Mouse (Mus musculus): Measurements from ENCODE around the gene Slc3a2. TPM values are rescaled to one million over a fixed set of nuclear protein-coding genes. Genes with fewer than 3 reads are reported as not detected.

Gene Slc3a2
- polyA plus RNA-seq, 1 experiment from 2014 or later = 161 TPM

DNA sequence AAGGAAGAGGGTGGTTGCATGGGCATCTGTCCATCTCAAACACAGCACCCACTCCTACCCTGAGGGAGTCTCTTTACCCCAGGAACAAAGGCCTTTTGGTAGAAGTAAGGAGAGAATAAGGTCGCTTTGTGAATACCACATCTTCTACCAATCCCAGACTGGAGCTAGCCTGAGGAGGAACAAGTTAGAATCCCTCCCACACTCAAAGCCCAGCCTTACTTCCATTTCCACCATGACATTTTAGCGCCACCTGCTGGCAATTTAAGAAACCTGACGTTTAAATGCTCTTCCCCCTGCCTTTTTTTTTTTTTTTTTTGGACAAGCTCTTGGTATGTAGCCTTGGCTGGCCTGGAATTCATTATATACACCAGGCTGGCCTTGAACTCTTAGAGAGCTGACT, 40.2 kb downstream of the Slc3a2 start:
- WGBS = 0% methylated on average over 3 of the region's 3 CpGs
- Histone ChIP-seq H3K4me3 (replicated peaks; ENCODE audit: low read length) (no peak overlapping the region), H3K9me3 (ENCODE audit: control insufficient read depth, low read length) (no peaks in the 10 kb centered on the region), H3K4me2 (replicated peaks) (no peak overlapping the region), H3K36me3 (replicated peaks; ENCODE audit: control insufficient read depth, insufficient read depth) (no peaks in the 10 kb centered on the region), H3K27me3 (ENCODE audit: control insufficient read depth, insufficient read depth, low read length) (no peaks in the 10 kb centered on the region), H3K9ac (no peak overlapping the region), H3K4me1 (replicated peaks; ENCODE audit: control insufficient read depth, insufficient read depth, low read length) (no peaks in the 10 kb centered on the region), H3K27ac (no peak overlapping the region)
- ATAC-seq (ENCODE audit: low FRiP score) (peak; percentile 70; the same call in 1 of the 2 replicates), DNase-seq (ENCODE audit: low spot score) (peak; percentile 92)

DNA sequence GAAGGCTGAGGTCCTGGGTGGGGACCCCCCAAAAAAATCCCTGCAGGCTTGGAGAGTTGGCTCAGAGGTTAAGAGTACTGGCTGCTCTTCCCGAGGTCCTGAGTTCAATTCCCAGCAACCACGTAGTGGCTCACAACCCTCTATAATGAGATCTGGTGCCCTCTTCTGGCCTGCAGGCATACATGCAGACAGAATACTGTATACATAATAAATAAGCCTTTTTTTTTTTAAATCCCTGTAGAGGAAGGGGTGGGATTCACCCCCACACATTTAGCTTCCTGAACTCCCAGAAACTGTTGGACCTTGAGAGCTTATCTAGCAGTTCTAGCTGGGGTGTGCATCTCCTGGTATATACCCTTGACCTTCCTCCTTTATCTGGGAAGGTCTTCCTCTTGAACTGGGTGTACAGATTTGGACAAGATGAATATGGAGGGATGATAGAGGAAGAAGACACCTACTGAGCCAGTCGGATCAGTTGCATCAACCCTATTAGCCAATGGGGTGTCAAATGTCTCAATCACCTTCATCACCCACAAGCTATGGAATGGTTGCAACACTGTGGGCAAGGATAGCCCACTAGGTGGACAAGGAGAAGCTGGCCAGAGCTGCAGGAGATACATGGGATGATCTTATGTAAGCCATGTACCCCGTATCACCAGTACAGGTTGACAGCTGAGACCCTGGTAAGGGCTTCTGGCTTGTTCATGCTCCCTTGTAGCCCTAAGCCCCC, 41.4 kb downstream of the Slc3a2 start:
- Histone ChIP-seq H3K9ac (no peak overlapping the region), H3K9me3 (ENCODE audit: control insufficient read depth, low read length) (no peaks in the 10 kb centered on the region), H3K4me1 (replicated peaks; ENCODE audit: control insufficient read depth, insufficient read depth, low read length) (no peaks in the 10 kb centered on the region), H3K4me2 (replicated peaks) (no peak overlapping the region), H3K27me3 (ENCODE audit: control insufficient read depth, insufficient read depth, low read length) (no peaks in the 10 kb centered on the region), H3K27ac (no peak overlapping the region), H3K4me3 (replicated peaks; ENCODE audit: low read length) (no peak overlapping the region), H3K36me3 (replicated peaks; ENCODE audit: control insufficient read depth, insufficient read depth) (no peaks in the 10 kb centered on the region)
- 93% methylated on average over 4 of the region's 4 CpGs for WGBS
- ATAC-seq (ENCODE audit: low FRiP score) (no peak), DNase-seq (ENCODE audit: low spot score) (no peak)

GRCm38 (mm10) chr19:8679031-8679779, 44.0 kb downstream of the Slc3a2 start:
- Histone ChIP-seq H3K27me3 (ENCODE audit: control insufficient read depth, insufficient read depth, low read length) (no peaks in the 10 kb centered on the region), H3K9me3 (ENCODE audit: control insufficient read depth, low read length) (no peaks in the 10 kb centered on the region), H3K4me3 (replicated peaks; ENCODE audit: low read length) (no peak overlapping the region), H3K4me1 (replicated peaks; ENCODE audit: control insufficient read depth, insufficient read depth, low read length) (no peaks in the 10 kb centered on the region), H3K27ac (0 out of 2 replicates have a peak overlapping the region, but pooled peaks have one; percentile 38), H3K9ac (no peak overlapping the region), H3K36me3 (replicated peaks; ENCODE audit: control insufficient read depth, insufficient read depth) (no peaks in the 10 kb centered on the region), H3K4me2 (replicated peaks) (no peak overlapping the region)
- ATAC-seq (ENCODE audit: low FRiP score) (no peak), DNase-seq (ENCODE audit: low spot score) (no peak)
- 30% methylated on average over 18 of the region's 18 CpGs for WGBS

- H3K9ac ChIP-seq = no peak overlapping the region
- no peaks in the 10 kb centered on the region for H3K27me3 ChIP-seq (ENCODE audit: control insufficient read depth, insufficient read depth, low read length)
- H3K27ac ChIP-seq = no peak overlapping the region
- H3K4me3 ChIP-seq (replicated peaks; ENCODE audit: low read length) = no peak overlapping the region
- ATAC-seq (ENCODE audit: low FRiP score) = no peak
- H3K9me3 ChIP-seq (ENCODE audit: control insufficient read depth, low read length) = no peaks in the 10 kb centered on the region
- WGBS = 80% methylated on average over 9 of the region's 9 CpGs
- H3K36me3 ChIP-seq (replicated peaks; ENCODE audit: control insufficient read depth, insufficient read depth) = no peaks in the 10 kb centered on the region
- no peak for DNase-seq (ENCODE audit: low spot score)
- H3K4me2 ChIP-seq (replicated peaks) = no peak overlapping the region
- no peaks in the 10 kb centered on the region for H3K4me1 ChIP-seq (replicated peaks; ENCODE audit: control insufficient read depth, insufficient read depth, low read length)
Observed at GRCm38 (mm10) chr19:8673336-8674063, 49.7 kb downstream of the Slc3a2 start.

GRCm38 (mm10) chr19:8672859-8673258, 50.3 kb downstream of the Slc3a2 start:
- Histone ChIP-seq H3K9ac (no peak overlapping the region), H3K27ac (no peak overlapping the region), H3K27me3 (ENCODE audit: control insufficient read depth, insufficient read depth, low read length) (no peaks in the 10 kb centered on the region), H3K4me3 (replicated peaks; ENCODE audit: low read length) (no peak overlapping the region), H3K4me2 (replicated peaks) (no peak overlapping the region), H3K9me3 (ENCODE audit: control insufficient read depth, low read length) (no peaks in the 10 kb centered on the region), H3K4me1 (replicated peaks; ENCODE audit: control insufficient read depth, insufficient read depth, low read length) (no peaks in the 10 kb centered on the region), H3K36me3 (replicated peaks; ENCODE audit: control insufficient read depth, insufficient read depth) (no peaks in the 10 kb centered on the region)
- no peak for DNase-seq (ENCODE audit: low spot score)
- ATAC-seq (ENCODE audit: low FRiP score) = no peak
- 87% methylated on average over 3 of the region's 3 CpGs for WGBS

DNA sequence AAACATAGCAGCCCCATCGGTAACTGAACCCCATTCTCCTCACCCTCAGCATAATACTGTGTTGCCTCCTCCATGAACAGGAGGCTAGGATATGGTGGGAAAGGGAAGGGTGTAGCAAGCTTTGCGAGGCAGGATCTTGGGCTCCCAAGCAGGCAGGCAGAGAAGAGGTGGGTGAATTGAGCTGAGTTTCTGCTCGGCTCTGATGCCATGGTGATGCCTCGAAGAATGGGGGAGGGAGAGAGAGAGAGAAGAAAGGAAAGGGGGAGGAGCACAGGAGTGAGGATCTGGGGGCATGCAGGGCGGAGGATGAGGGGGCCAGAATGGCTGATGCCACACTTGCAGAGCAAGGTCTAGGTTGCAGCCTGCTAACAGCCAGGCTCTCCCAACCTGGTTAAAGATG, 57.4 kb downstream of the Slc3a2 start:
- Histone ChIP-seq H3K4me3 (replicated peaks; ENCODE audit: low read length) (no peak overlapping the region), H3K4me1 (replicated peaks; ENCODE audit: control insufficient read depth, insufficient read depth, low read length) (no peaks in the 10 kb centered on the region), H3K9ac (no peak overlapping the region), H3K9me3 (ENCODE audit: control insufficient read depth, low read length) (no peaks in the 10 kb centered on the region), H3K4me2 (replicated peaks) (no peak overlapping the region), H3K27me3 (ENCODE audit: control insufficient read depth, insufficient read depth, low read length) (no peaks in the 10 kb centered on the region), H3K27ac (no peak overlapping the region), H3K36me3 (replicated peaks; ENCODE audit: control insufficient read depth, insufficient read depth) (no peaks in the 10 kb centered on the region)
- ATAC-seq (ENCODE audit: low FRiP score) (no peak), DNase-seq (ENCODE audit: low spot score) (no peak)
- WGBS = 45% methylated on average over 5 of the region's 5 CpGs

DNA sequence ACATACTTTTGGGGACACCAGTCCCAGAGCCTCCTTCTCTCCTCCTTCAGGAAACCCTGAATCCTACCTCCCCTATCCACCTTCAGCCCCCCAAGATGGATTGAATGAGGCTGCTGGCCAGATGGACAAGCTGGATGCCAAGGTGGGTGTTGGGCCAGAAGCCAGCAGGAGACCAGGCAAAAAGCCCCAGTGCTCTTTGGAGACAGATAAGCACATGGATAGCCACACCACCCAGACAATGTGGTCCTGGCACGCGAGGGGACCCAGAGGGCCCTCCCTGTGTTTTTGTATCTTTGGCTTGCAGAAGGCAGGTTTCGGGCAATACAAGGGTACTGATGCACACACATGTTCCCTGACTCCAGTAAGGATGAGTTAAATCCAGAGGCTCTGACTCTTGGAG, 58.3 kb downstream of the Slc3a2 start:
- Histone ChIP-seq H3K9me3 (ENCODE audit: control insufficient read depth, low read length) (no peaks in the 10 kb centered on the region), H3K27ac (no peak overlapping the region), H3K4me2 (replicated peaks) (no peak overlapping the region), H3K36me3 (replicated peaks; ENCODE audit: control insufficient read depth, insufficient read depth) (no peaks in the 10 kb centered on the region), H3K27me3 (ENCODE audit: control insufficient read depth, insufficient read depth, low read length) (no peaks in the 10 kb centered on the region), H3K9ac (no peak overlapping the region), H3K4me1 (replicated peaks; ENCODE audit: control insufficient read depth, insufficient read depth, low read length) (no peaks in the 10 kb centered on the region), H3K4me3 (replicated peaks; ENCODE audit: low read length) (no peak overlapping the region)
- DNase-seq (ENCODE audit: low spot score) (no peak), ATAC-seq (ENCODE audit: low FRiP score) (no peak)
- WGBS = 82% methylated on average over 3 of the region's 3 CpGs

DNA sequence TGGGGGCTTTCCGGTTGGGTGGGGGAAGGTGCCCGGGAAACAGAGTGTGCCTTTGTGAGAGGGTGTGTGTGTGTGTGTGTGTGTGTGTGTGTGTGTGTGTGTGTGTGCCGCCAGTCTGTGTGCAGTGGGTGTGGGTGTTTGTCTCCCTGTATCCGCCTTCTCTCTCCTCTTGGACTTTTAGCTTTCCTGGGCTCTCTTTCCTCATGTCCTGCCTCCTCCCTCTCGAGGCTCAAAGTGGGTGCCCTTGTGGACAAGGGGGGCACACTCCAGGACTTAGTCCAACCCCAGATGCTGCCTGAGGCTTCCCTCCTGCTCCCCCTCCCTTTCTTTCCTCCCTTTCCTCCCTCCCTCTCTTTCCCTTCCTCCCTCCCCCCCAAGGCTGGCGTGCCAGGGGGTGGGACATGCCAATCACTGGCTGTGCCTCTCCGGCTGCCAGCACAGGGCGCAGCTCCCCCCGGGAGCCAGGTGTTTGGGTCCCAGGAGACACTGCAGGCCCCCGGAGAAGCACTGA, 59.2 kb downstream of the Slc3a2 start:
- WGBS = 47% methylated on average over 9 of the region's 10 CpGs

DNA sequence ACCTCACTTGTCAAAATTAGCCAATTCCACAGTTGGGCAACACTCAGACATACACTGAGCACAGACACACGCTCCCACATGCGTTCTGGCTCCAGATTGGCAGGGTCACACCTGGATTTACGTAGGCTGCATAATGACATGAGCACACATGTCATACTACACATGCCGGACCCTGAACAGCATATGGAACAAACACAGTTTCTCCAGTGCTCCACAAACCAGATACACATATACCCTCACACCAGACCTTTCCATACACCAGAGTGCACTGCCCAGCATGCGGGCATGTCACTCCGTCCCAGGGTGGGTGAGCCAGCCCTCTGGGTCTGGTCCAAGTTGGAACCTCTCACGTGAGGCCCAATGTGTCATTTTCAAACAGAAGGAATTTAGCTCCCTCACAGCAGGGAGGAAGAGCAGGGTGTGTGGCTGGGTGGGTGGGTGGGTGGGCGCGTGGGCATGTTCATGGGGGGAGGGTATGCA, 59.8 kb downstream of the Slc3a2 start, which contains the start of gene Chrm1:
Gene Chrm1, plus strand, starts transcription at position 430 of the 480 bp plus-strand sequence.
- no peak within 1 kb of the TSS for H3K9ac ChIP-seq
- no peak; the same call in 1 of the 2 replicates for ATAC-seq (ENCODE audit: low FRiP score)

More for the DNA sequence above, 59.2 kb downstream of the Slc3a2 start:
- ATAC-seq (ENCODE audit: low FRiP score) = no peak; the same call in 1 of the 2 replicates
- no peaks in the 10 kb centered on the region for H3K27me3 ChIP-seq (ENCODE audit: control insufficient read depth, insufficient read depth, low read length)
- H3K4me3 ChIP-seq (replicated peaks; ENCODE audit: low read length) = no peak overlapping the region
- DNase-seq (ENCODE audit: low spot score) = no peak
- H3K36me3 ChIP-seq (replicated peaks; ENCODE audit: control insufficient read depth, insufficient read depth) = no peaks in the 10 kb centered on the region
- H3K4me1 ChIP-seq (replicated peaks; ENCODE audit: control insufficient read depth, insufficient read depth, low read length) = no peaks in the 10 kb centered on the region
- H3K27ac ChIP-seq = no peak overlapping the region
- 0 out of 2 replicates have a peak overlapping the region, but pooled peaks have one; percentile 6 for H3K4me2 ChIP-seq (replicated peaks)
- H3K9ac ChIP-seq = no peak overlapping the region
- no peaks in the 10 kb centered on the region for H3K9me3 ChIP-seq (ENCODE audit: control insufficient read depth, low read length)

More for the DNA sequence above, 59.8 kb downstream of the Slc3a2 start, which contains the start of gene Chrm1:
- Histone ChIP-seq H3K27me3 (ENCODE audit: control insufficient read depth, insufficient read depth, low read length) (no peaks in the 10 kb centered on the region), H3K27ac (no peak within 1 kb of the TSS), H3K4me2 (replicated peaks) (peak within 1 kb of the TSS; percentile 68), H3K9me3 (ENCODE audit: control insufficient read depth, low read length) (no peaks in the 10 kb centered on the region), H3K36me3 (replicated peaks; ENCODE audit: control insufficient read depth, insufficient read depth) (no peaks in the 10 kb centered on the region), H3K4me3 (replicated peaks; ENCODE audit: low read length) (peak within 1 kb of the TSS; percentile 36; the same call in 1 of the 2 replicates), H3K4me1 (replicated peaks; ENCODE audit: control insufficient read depth, insufficient read depth, low read length) (no peaks in the 10 kb centered on the region)
- WGBS = 74% methylated on average over 9 of the region's 9 CpGs
- no peak for DNase-seq (ENCODE audit: low spot score)
